Mouse (Mus musculus) adrenal gland, adult 18-20 months (tissue): ENCODE results near the gene Vmn1r175. TPM values are rescaled to one million over a fixed set of nuclear protein-coding genes. Genes with fewer than 3 reads are reported as not detected.
"Not testable (repeated sequence)": the region's sequence is repeated elsewhere in the genome, so short reads cannot be mapped to it uniquely, and the experiment has no call there.

Experiments
- DNase-seq, 2 experiments: peaks; one replicate each; pipeline ENCODE4 v3.0.0; 2021 to 2022; ENCODE audit warnings: low spot score in 2 of 2
- long read RNA-seq, 2 experiments: library from polyadenylated mRNA; stranded (forward); transcript quantifications; one replicate each; pipeline ENCODE4 v2.0.0; 2021
- total RNA-seq, 2 experiments: library from RNA; stranded (reverse); gene quantifications; 1 replicate in 1 of 2; 2 replicates in 1 of 2; pipeline ENCODE4 v1.2.3; 2021

The Vmn1r175 gene
- not detected for total RNA-seq
- long read RNA-seq, experiment 1: 0 reads
- long read RNA-seq, experiment 2: 0 reads

- not testable (repeated sequence) for DNase-seq
Measured at GRCm38 (mm10) chr7:23810543-23810942, at the start of gene Vmn1r175. Gene Vmn1r175, minus strand, starts transcription at chr7:23810643.

DNA sequence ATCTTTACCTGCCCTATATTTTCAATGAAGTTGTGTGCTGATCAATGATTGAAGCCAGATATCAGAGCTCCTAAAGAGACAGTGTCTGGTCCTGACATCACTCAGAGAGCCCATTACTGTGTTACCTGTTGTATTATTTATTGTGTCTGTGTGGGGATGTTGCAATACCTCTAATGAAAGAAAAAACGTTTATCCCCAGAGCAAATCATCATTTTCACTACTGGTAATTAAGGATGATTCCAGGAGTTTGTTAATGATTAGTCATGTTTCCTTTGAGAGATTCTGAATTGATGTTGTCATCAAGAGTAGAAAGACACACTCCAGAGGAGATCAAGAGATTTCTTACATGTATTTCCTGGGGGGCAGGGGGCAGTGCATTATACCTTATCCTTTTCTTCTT, 26.8 kb upstream of the Vmn1r175 start, which contains the start of gene Vmn1r176:
Gene Vmn1r176 (minus strand): TSS at position 101 of the 400 bp plus-strand sequence.
- not testable (repeated sequence) for DNase-seq

- DNase-seq: no peak
Measured at GRCm38 (mm10) chr7:23784526-23784925, 25.9 kb downstream of the Vmn1r175 start.

Other genes starting within 250 kb of the Vmn1r175 start
- not detected for gene Vmn1r169, start 235.1 kb downstream of the Vmn1r175 start, total RNA-seq
- not detected for gene Vmn1r170, start 204.5 kb downstream of the Vmn1r175 start, total RNA-seq
- not detected for gene Vmn1r171, start 179.9 kb downstream of the Vmn1r175 start, total RNA-seq
- gene Vmn1r172, start 152.3 kb downstream of the Vmn1r175 start, total RNA-seq: not detected
- not detected for gene Vmn1r173, start 109.9 kb downstream of the Vmn1r175 start, total RNA-seq
- gene Vmn1r174, start 58.4 kb downstream of the Vmn1r175 start, total RNA-seq: not detected
- not detected for gene Vmn1r176, start 26.7 kb upstream of the Vmn1r175 start, total RNA-seq
- gene Vmn1r177, start 55.8 kb upstream of the Vmn1r175 start, total RNA-seq: not detected
- gene Vmn1r178, start 81.4 kb upstream of the Vmn1r175 start, total RNA-seq: not detected
- not detected for gene Vmn1r179, start 116.3 kb upstream of the Vmn1r175 start, total RNA-seq
- not detected for gene Vmn1r180, start 140.0 kb upstream of the Vmn1r175 start, total RNA-seq
- not detected for gene Vmn1r181, start 164.0 kb upstream of the Vmn1r175 start, total RNA-seq
- gene V1rd19, start 191.0 kb upstream of the Vmn1r175 start, total RNA-seq: not detected
- not detected for gene Vmn1r183, start 242.6 kb upstream of the Vmn1r175 start, total RNA-seq